Mouse (Mus musculus) midbrain, embryonic 10.5 days (tissue): Measurements from ENCODE around the gene 1700034J05Rik. TPM values are rescaled to one million over a fixed set of nuclear protein-coding genes. Genes with fewer than 3 reads are reported as not detected.

Experiments
- DNase-seq: peaks from one replicate; pipeline ENCODE4 v3.0.0-alpha.2; 2017; ENCODE audit warnings: low spot score
- H3K27ac ChIP-seq: fragments of 300-500 bp; sonication (generic); replicated peaks from 2 replicates; pipeline ENCODE4 v1.5.1; 2016; ENCODE audit warnings: mild to moderate bottlenecking
- H3K27me3 ChIP-seq: fragments of 300-500 bp; sonication (generic); 2 replicates; pipeline ENCODE4 v1.6.1; 2016; ENCODE audit warnings: low read depth, mild to moderate bottlenecking; ENCODE audit not compliant: poor library complexity, severe bottlenecking
- H3K36me3 ChIP-seq: fragments of 300-500 bp; sonication (generic); 2 replicates; pipeline ENCODE4 v1.6.1; 2016; ENCODE audit warnings: mild to moderate bottlenecking, moderate library complexity
- H3K4me1 ChIP-seq: fragments of 300-500 bp; sonication (generic); 2 replicates; pipeline ENCODE4 v1.6.1; 2016
- H3K4me3 ChIP-seq: fragments of 300-500 bp; sonication (generic); 2 replicates; pipeline ENCODE4 v1.5.1; 2016; ENCODE audit warnings: mild to moderate bottlenecking, moderate library complexity
- H3K9me3 ChIP-seq: fragments of 300-500 bp; sonication (generic); replicated peaks from 2 replicates; pipeline ENCODE4 v1.6.1; 2016; ENCODE audit warnings: mild to moderate bottlenecking
- WGBS: fragments of 180-500 bp; shearing (Covaris S2); methylation state at CpG from one replicate; pipeline ENCODE4 v1.1.7; 2016; 5-methylcytosine and 5-hydroxymethylcytosine counted together
- polyA plus RNA-seq: library from polyadenylated mRNA; unstranded; fragments of >200 nt; fragmentation: Nextera tagmentation; extraction: Ambion mirVana; gene quantifications from 2 replicates; pipeline ENCODE4 v1.2.1, GENCODE M21; 2016

The 1700034J05Rik gene
- polyA plus RNA-seq, 1 experiment from 2014 or later = 0.11 TPM

DNA sequence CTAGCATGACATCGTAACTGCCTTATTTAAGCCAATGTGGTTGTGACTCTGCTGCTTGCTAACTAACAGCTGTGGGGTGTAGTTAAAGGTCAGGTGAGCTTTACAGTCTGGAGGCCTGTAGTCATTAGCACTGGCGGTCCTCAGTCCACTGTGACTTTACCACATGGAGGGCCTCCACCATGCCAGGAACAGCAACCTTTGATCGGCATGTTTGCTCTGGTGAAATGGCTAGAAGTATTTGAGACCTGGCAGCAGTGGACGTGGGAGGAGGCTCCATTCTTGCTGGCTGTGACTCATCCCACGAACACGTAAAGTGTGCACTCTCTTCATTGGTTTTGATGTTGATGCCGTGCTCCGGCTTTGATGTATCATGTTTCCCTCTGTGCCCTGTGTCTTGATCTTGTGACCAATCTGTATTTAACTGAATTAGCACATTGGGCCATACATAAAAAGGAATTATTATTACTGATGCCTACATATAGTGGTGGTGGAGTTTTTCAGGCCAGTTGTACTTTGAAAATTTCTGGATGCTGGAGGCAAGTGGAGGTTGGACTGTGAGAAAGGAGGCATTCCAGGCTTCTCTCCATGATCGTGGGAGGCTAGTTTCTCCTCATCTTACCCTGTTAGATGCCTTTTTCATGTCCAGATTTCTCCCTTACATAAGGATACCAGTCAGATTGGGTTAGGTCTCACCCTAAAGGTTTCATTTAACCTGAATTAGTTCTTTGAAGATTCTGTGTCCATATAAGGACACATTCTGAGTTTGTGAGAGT is 5.9 kb upstream of the 1700034J05Rik start:
- no peak overlapping the region for H3K27ac ChIP-seq
- peaks cover 8% of the 10 kb centered on the region for H3K4me1 ChIP-seq
- H3K36me3 ChIP-seq = no peaks in the 10 kb centered on the region
- WGBS = 90% methylated on average over 9 of the region's 9 CpGs
- DNase-seq = no peak
- H3K9me3 ChIP-seq = no peaks in the 10 kb centered on the region
- no peak overlapping the region for H3K4me3 ChIP-seq
- H3K27me3 ChIP-seq = no peaks in the 10 kb centered on the region

DNA sequence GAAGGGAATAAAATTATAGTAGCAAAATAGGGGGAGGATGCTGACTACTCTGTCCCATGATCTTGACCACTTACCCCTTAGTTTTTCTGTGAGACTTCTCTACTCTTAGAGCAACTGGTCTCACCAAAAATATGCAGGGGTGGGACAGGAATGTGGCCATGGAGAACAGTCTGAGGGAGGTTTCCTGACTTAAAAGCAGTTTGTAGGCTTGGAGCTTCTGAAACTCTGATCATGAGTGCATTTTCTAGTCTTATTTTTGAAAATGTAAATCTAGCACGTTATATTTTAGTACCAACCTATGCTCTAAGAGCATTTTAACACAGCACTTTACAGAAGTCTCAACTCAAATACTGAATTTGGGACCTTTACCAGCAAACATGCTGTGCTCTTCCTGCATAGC is 4.5 kb upstream of the 1700034J05Rik start:
- no peaks in the 10 kb centered on the region for H3K27me3 ChIP-seq
- no peaks in the 10 kb centered on the region for H3K9me3 ChIP-seq
- peaks cover 8% of the 10 kb centered on the region for H3K4me1 ChIP-seq
- WGBS = 80% methylated on average over 1 of the region's 1 CpGs
- no peak for DNase-seq
- no peak overlapping the region for H3K4me3 ChIP-seq
- H3K36me3 ChIP-seq = no peaks in the 10 kb centered on the region
- no peak overlapping the region for H3K27ac ChIP-seq

DNA sequence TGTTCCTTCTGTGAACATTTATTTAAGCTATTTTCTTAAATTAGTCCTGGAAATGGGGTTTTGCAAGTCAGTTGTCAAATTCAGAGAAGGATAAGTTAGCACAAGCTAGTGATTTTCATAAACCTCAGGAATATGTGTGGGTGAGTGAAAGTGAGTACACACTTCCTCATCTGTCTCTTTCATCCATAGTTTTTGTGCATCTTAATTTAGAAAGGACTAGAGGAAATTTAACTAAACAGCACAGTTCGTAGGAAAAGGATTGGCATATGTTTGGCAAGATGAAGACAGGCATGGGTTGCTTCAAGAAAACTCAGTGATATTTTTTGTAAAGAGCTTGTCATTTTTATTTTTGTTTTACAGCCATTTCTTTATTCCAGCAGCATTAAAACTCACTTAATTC is 2.7 kb upstream of the 1700034J05Rik start:
- Histone ChIP-seq H3K4me3 (no peak overlapping the region), H3K27ac (no peak overlapping the region), H3K4me1 (peaks cover 8% of the 10 kb centered on the region), H3K36me3 (no peaks in the 10 kb centered on the region), H3K9me3 (no peaks in the 10 kb centered on the region), H3K27me3 (no peaks in the 10 kb centered on the region)
- DNase-seq = no peak
- 87% methylated on average over 1 of the region's 1 CpGs for WGBS

DNA sequence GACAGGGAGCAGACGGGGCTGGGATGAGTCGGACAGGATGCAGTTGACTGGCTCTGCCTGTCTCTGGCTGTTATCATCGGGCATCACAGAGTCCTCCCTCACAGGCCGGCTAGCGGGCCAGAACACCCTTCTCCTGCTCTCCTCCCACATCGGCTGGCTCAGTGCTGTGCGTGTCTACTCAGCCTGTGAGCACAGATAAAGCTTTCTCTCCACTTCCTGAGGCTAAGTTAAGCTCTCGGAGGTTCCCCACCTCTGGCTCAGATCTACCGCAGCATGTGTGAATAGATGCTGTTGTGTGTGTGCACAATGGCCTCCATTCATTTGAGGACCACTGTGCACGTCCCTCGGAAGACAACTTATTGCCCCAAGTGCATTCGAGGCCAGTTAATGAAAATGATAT is 1.7 kb upstream of the 1700034J05Rik start:
- H3K27me3 ChIP-seq = no peaks in the 10 kb centered on the region
- peak; percentile 22 for DNase-seq
- no peaks in the 10 kb centered on the region for H3K9me3 ChIP-seq
- 0 out of 2 replicates have a peak overlapping the region, but pooled peaks have one; percentile 19 for H3K27ac ChIP-seq
- WGBS = 23% methylated on average over 12 of the region's 12 CpGs
- H3K4me1 ChIP-seq = peaks cover 14% of the 10 kb centered on the region
- H3K4me3 ChIP-seq = no peak overlapping the region
- no peaks in the 10 kb centered on the region for H3K36me3 ChIP-seq

DNA sequence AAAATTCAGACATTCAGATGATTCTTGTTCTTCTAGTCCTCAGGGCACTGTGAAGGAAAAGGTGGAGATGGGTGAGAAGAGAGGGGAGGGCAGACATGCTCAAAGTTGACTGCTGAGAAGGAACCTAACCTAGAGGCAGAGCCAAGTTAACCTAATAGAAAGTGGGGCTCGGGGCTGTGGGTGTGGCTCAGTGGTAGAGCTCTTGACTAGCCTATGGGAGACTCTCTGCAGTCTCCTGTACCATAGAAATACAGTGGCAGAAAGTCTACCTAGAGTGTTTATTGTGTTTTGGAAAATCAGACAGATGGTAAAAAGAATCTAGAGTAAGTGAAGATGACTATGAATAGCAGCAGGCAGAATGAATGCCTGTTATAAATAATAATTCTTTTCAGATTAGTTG is 1.3 kb upstream of the 1700034J05Rik start:
- Histone ChIP-seq H3K36me3 (no peaks in the 10 kb centered on the region), H3K27me3 (no peaks in the 10 kb centered on the region), H3K9me3 (no peaks in the 10 kb centered on the region), H3K27ac (no peak overlapping the region), H3K4me3 (no peak overlapping the region), H3K4me1 (peaks cover 17% of the 10 kb centered on the region)
- no peak for DNase-seq
- WGBS = 68% methylated on average over 1 of the region's 1 CpGs

DNA sequence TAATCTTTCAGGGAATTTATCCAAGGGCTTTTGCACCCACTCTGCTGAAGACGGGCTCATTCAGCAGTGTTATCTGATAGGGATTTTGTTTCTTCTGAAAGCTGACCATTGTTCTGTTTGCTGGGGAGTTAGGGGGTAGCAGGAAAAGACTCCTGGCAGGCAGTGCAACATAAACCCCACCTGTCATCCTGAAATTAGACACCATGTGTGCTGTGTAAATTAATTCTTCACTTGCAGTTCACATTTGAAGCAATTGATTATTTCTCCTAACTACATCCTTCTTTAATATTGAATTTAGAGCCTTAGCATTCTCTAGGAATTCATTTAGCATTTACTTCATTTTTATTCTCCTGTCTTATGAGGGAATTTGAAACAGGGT is 3.8 kb downstream of the 1700034J05Rik start:
- Histone ChIP-seq H3K4me3 (no peak overlapping the region), H3K4me1 (peaks cover 30% of the 10 kb centered on the region), H3K36me3 (no peaks in the 10 kb centered on the region), H3K27ac (no peak overlapping the region), H3K9me3 (no peaks in the 10 kb centered on the region), H3K27me3 (peaks cover 3% of the 10 kb centered on the region; the same call in 1 of the 2 replicates)
- 5% methylated on average over 1 of the region's 1 CpGs for WGBS
- DNase-seq = no peak

DNA sequence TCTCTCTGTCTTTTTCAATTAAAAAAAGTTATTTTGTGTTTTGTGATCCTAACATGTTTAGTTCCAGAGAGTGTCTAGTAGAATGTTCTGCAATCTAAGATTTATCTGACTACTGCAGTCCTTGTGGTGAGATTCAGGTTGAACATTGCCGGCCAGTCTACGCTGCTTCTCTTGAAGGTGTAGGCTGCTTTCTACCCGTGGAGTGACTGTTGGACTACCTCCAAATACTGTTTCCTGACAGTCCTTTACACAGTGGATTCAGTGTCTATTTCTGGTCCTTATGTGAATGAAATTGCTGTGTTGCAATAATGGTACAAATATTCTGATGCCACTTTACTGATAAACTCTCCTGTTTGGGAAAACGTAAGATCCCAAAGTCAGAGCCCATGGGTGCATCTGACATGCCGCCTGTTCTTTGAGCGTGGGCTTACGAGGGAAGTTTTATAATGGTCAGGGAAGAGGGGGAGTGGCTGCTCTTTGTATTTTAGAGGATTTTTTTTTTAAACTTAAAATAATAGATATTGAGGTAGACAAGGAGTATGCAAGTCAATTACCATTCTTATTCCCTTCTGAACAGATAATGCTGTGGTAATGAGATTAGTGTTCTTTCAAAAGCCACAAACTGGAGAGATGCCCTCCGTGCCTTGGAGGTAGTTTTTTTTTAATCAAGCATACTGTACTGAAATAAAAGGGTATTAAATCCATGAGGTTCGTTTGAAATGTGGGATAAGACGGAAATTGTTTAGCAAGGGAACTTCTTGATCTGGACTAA is 4.4 kb downstream of the 1700034J05Rik start:
- no peaks in the 10 kb centered on the region for H3K9me3 ChIP-seq
- H3K36me3 ChIP-seq = no peaks in the 10 kb centered on the region
- no peak overlapping the region for H3K4me3 ChIP-seq
- 42% methylated on average over 10 of the region's 10 CpGs for WGBS
- peaks cover 32% of the 10 kb centered on the region for H3K4me1 ChIP-seq
- DNase-seq = no peak
- H3K27ac ChIP-seq = no peak overlapping the region
- H3K27me3 ChIP-seq = peaks cover 3% of the 10 kb centered on the region; the same call in 1 of the 2 replicates

DNA sequence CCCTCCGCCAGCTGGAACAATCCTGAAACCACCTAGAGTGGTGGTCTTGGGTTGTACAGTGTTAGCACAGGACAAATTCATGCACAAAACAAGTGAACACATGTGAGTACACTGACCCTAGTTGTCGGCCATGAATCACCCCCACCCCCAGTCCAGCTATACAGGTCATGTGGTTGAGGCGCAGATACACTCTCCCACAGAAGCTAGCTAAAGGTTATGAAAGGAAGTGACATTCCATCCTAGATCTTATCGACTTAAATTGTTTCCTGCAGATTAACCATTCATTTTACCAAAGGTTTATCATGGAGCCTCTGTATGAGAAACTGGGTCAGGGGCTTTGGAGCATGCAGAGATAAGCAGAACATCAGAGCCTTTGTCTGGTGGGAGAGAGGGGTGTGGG is 7.0 kb downstream of the 1700034J05Rik start:
- H3K27me3 ChIP-seq = peaks cover 3% of the 10 kb centered on the region; the same call in 1 of the 2 replicates
- no peak for DNase-seq
- H3K4me1 ChIP-seq = peaks cover 37% of the 10 kb centered on the region
- no peaks in the 10 kb centered on the region for H3K9me3 ChIP-seq
- H3K27ac ChIP-seq = no peak overlapping the region
- 90% methylated on average over 4 of the region's 4 CpGs for WGBS
- H3K36me3 ChIP-seq = no peaks in the 10 kb centered on the region
- H3K4me3 ChIP-seq = no peak overlapping the region

DNA sequence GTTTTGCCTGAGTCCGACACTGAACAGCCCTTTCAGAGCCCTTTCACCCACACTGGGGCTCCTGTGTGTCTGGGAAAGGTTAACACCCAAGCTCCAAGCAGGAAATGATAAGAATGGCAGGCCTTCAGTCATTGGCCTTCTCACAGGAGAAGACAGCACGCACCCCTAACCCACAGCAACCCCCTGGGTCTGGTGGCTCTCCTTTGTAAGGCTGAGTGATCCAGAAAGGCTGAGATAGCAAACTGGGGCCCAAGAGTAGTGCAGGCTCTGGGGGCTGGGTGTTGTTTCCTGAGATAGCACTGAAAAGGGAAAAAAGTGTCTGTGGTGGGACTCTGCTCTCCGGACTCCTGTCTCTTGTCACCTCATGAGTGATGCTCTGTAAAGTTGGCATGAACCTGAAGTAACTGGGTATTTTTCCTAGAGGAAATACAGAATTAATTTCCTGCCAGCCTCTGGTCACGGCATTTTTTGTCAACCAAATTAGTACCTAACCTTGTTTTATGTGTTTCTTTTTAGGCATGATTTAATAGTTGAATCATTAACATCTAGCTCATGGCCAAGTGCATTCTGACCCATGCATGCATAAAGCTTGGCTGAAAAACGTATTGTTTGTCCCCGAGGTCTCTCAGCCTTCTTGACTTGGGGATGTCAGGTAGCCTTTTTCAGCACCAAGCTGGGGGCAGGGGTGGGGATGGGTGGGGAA is 7.7 kb downstream of the 1700034J05Rik start:
- H3K9me3 ChIP-seq = no peaks in the 10 kb centered on the region
- DNase-seq = no peak
- peaks cover 36% of the 10 kb centered on the region for H3K4me1 ChIP-seq
- 85% methylated on average over 6 of the region's 6 CpGs for WGBS
- H3K4me3 ChIP-seq = no peak overlapping the region
- no peak overlapping the region; the same call in 1 of the 2 replicates for H3K27ac ChIP-seq
- H3K36me3 ChIP-seq = no peaks in the 10 kb centered on the region
- H3K27me3 ChIP-seq = peaks cover 3% of the 10 kb centered on the region; the same call in 1 of the 2 replicates

DNA sequence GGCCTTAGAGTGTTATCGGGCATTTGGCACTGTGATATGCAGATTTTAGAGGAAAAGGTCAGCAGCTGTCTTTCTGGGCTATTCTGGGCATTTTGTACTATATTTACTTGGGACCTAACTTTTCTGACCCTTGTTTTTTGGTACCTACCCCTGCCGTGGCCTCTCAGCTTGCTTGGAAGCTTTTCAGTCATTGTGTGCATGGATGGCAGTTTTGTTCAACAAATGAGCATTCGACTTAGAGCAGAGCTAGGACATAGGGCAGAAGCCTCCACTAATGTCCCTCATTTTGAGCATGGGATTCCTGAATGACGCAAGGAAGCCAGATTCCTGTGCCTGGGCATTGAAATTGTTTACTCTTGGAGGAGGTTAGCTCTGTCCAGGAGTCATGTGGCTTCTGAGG is 9.4 kb downstream of the 1700034J05Rik start:
- DNase-seq = no peak
- Histone ChIP-seq H3K4me1 (peaks cover 21% of the 10 kb centered on the region), H3K9me3 (no peaks in the 10 kb centered on the region), H3K36me3 (peaks cover under 1% of the 10 kb centered on the region; the same call in 1 of the 2 replicates), H3K27me3 (peaks cover 3% of the 10 kb centered on the region; the same call in 1 of the 2 replicates), H3K27ac (no peak overlapping the region), H3K4me3 (no peak overlapping the region)
- 60% methylated on average over 4 of the region's 4 CpGs for WGBS

DNA sequence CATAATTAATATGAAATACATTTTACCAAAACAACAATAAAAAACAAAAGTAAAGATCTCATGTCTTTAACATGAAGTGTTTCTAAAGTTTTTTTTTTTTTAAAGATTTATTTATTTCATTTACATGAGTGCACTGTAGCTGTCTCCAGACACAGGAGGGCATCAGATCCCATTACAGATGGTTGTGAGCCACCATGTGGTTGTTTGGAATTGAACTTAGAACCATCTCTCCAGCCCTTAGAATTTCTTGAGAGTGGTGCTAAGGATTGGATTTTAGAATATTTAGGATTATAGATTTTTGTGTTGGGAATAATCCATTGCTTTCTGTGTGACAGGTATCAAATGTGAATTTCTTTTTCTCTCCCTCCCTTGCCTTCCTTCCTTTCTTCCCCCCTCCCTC is 10.2 kb downstream of the 1700034J05Rik start:
- peaks cover 9% of the 10 kb centered on the region for H3K36me3 ChIP-seq
- H3K27me3 ChIP-seq = peaks cover 3% of the 10 kb centered on the region; the same call in 1 of the 2 replicates
- no peak overlapping the region for H3K27ac ChIP-seq
- peaks cover 18% of the 10 kb centered on the region for H3K4me1 ChIP-seq
- no peaks in the 10 kb centered on the region for H3K9me3 ChIP-seq
- H3K4me3 ChIP-seq = no peak overlapping the region
- no peak for DNase-seq

DNA sequence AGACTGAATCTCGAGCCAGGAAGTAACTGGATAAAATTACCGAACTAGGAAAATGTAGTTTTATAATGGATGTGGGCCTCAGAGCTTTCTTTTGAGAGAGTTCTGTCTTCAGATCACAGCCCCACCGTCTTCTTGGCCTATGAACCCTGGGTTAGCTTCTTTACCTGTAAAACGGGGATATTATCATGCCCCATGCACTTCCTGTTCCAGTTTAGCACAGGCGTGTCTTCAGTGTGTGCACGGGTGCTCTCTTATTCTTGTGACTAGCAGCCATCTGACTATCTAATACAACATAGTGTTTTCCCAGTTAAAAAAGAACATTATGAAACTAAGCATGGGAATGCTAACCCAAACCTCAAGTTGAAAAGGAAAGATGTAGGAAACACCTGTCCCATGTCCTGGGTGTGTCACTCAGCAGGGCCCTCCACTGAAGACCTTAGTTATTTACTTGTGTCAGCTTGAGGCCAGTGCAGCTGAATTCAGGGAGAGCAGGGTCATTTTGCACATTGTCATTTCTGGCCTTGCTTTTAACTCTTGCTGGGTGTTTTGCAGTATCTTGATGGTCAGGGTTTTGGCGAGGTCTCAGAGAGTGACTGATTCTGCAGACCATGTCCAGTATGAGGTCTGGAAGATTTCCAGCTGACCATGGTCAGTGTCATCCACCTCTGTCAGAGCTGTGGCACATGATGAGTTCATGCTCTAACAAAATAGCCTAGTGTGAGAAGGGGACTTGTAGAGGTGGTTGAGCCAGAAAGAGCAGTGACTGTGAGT is 12.5 kb downstream of the 1700034J05Rik start:
- 87% methylated on average over 7 of the region's 7 CpGs for WGBS
- no peaks in the 10 kb centered on the region for H3K9me3 ChIP-seq
- peaks cover 11% of the 10 kb centered on the region for H3K36me3 ChIP-seq
- H3K4me1 ChIP-seq = peaks cover 13% of the 10 kb centered on the region
- no peak overlapping the region for H3K27ac ChIP-seq
- no peak overlapping the region for H3K4me3 ChIP-seq
- DNase-seq = no peak
- H3K27me3 ChIP-seq = no peaks in the 10 kb centered on the region
